Mouse (Mus musculus): Measurements from ENCODE around the gene Frem1.

DNA sequence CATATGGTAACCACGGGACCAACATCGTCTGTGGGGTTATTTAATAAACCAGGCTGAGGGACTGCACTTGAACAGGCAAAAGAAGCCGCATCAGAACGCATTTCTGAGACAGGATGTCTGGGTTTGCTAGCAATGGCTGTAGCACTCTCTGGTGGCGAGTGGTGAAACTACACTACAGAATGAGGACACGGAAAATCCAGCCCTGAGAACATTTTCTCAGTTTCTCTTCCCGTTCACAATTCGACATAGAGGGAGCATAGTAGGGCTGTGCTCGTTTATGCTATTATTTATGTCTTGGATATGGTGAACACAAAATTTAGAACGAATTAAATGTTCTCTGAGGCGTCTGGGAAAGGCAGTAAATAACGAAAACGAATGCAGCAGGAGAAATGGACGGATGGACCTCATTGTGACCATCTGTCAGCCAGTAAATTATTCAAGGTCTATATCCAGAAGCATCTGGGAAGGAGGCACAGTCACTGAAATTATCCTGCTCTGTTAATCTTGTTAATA is 118.4 kb downstream of the Frem1 start:
- TF ChIP-seq TAL1 (IDR thresholded peaks at IDR 0.05; ENCODE audit: low read length) (no peak), GATA1 (IDR thresholded peaks at IDR 0.05; ENCODE audit: low read length) (no peak)
